Comparison of ENCODE assay signal across 9 mouse cellular contexts in genomic region chr2:30995432-30995996, GRCm38 (mm10). TPM values are rescaled to one million over a fixed set of nuclear protein-coding genes. Genes with fewer than 3 reads are reported as not detected.
DNase-seq lines count a peak whose midpoint lies in the region; ATAC-seq and TF ChIP-seq lines count a peak whose summit lies in the region.
"Had no signal": no experiment of that assay in that cellular context is flagged by ENCODE, and none has a peak within 500 bp of the region (broad histone marks: within the 10 kb centered on the region; RNA-seq: fewer than 3 reads in every experiment).

No protein-coding gene starts in this region.

- H3K27ac ChIP-seq in cerebellum, adult 2 months (ENCODE audit: insufficient read depth, low read length), result no peak overlapping the region

- TF ChIP-seq CTCF in cerebellum, adult 2 months (IDR thresholded peaks at IDR 0.05; ENCODE audit: borderline replicate concordance, insufficient read depth, low read depth, low read length), result no peak

- H3K4me3 ChIP-seq in cerebellum, adult 2 months (replicated peaks; ENCODE audit: insufficient read depth, low read depth, low read length), result no peak overlapping the region

- H3K27me3 ChIP-seq in cerebellum, adult 2 months (ENCODE audit: control insufficient read depth, insufficient read depth, low read length), result no peaks in the 10 kb centered on the region

- WGBS in cerebellum, adult 2 months, result 46% methylated on average over 11 of the region's 11 CpGs

- no peak for TF ChIP-seq POLR2A in cerebellum, adult 2 months (IDR thresholded peaks at IDR 0.05; ENCODE audit: borderline replicate concordance, insufficient read depth, low read length)

- peaks cover 18% of the 10 kb centered on the region for H3K4me1 ChIP-seq in cerebellum, adult 2 months (ENCODE audit: control insufficient read depth, insufficient read depth, low read length)

- DNase-seq in cerebellum, adult 2 months, result peak; percentile 55 to 58
- peak; percentile 32 for DNase-seq in CD4-positive, CD25-positive, alpha-beta regulatory T cell, adult 2 months (ENCODE audit: low read depth, low spot score)
- DNase-seq in heart, adult 18-20 months, result peak; percentile 69 to 73
- peak; percentile 86 for DNase-seq in kidney, adult 9 months
- no peak for DNase-seq in c-Kit-positive CD71-positive TER-119-positive erythroid progenitor cells, embryonic 14.5 days (ENCODE audit: low spot score)
- DNase-seq in frontal cortex, adult 2 months (ENCODE audit: extremely low spot score in 1 of 2, low spot score in 1 of 2), result no peak
- DNase-seq in retina, embryonic 14.5 days (ENCODE audit: low spot score), result no peak
- DNase-seq: spleen, adult 18-20 months had no signal

- no peak for ATAC-seq in cerebellum, adult (ENCODE audit: insufficient number of reproducible peaks, low FRiP score, low TSS enrichment)

RNA-seq across cellular contexts. Expression of gene Usp20, which starts 13.4 kb away (rescaled TPM):
- polyA plus RNA-seq in cerebellum, adult 2 months (2012; rRNA removed), result 59.2 and 68.6 TPM in 2 replicates
- total RNA-seq in heart, adult 18-20 months (2021), result 10 to 100 TPM; 50.1 to 53.8 TPM
- 43.4 and 48.1 TPM in 2 replicates for polyA plus RNA-seq in frontal cortex, adult 2 months (2012; rRNA removed)

RNA-seq across cellular contexts. Expression of gene BC005624, which starts 13.5 kb away (rescaled TPM):
- polyA plus RNA-seq in cerebellum, adult 2 months (2012; rRNA removed), result 118 and 123 TPM in 2 replicates
- 10 to 100 TPM; 19.4 to 22.9 TPM for total RNA-seq in heart, adult 18-20 months (2021)
- 114 and 118 TPM in 2 replicates for polyA plus RNA-seq in frontal cortex, adult 2 months (2012; rRNA removed)

RNA-seq across cellular contexts. Expression of gene Tor1a, which starts 27.8 kb away (rescaled TPM):
- 50.5 and 56.3 TPM in 2 replicates for polyA plus RNA-seq in cerebellum, adult 2 months (2012; rRNA removed)
- 10 to 100 TPM in 1 of 2 experiments, 1 to 10 TPM in 1; 8.8 to 10.3 TPM for total RNA-seq in heart, adult 18-20 months (2021)
- 45.7 and 53.9 TPM in 2 replicates for polyA plus RNA-seq in frontal cortex, adult 2 months (2012; rRNA removed)

RNA-seq across cellular contexts. Expression of gene Tor1b, which starts 42.8 kb away (rescaled TPM):
- polyA plus RNA-seq in cerebellum, adult 2 months (2012; rRNA removed), result 38.0 and 40.6 TPM in 2 replicates
- 10 to 100 TPM; 25.2 to 29.1 TPM for total RNA-seq in heart, adult 18-20 months (2021)
- polyA plus RNA-seq in frontal cortex, adult 2 months (2012; rRNA removed), result 30.6 and 33.6 TPM in 2 replicates

Comparison
In these comparisons a context has a peak if more than half of its experiments do, and no peak if none do; other contexts are left out.
1. DNase-seq: peak in cerebellum, adult 2 months (2 of 2), CD4-positive, CD25-positive, alpha-beta regulatory T cell, adult 2 months (single experiment), heart, adult 18-20 months (2 of 2) and kidney, adult 9 months (single experiment); none in c-Kit-positive CD71-positive TER-119-positive erythroid progenitor cells, embryonic 14.5 days (single experiment), frontal cortex, adult 2 months (0 of 2) and retina, embryonic 14.5 days (single experiment).